14 mouse cellular contexts compared by ENCODE assay signal in genomic region chr1:165817264-165817663, GRCm38 (mm10). TPM values are rescaled to one million over a fixed set of nuclear protein-coding genes. Genes with fewer than 3 reads are reported as not detected.
DNase-seq lines count a peak whose midpoint lies in the region; ATAC-seq and TF ChIP-seq lines count a peak whose summit lies in the region.
"Had no signal": no experiment of that assay in that cellular context is flagged by ENCODE, and none has a peak within 500 bp of the region (broad histone marks: within the 10 kb centered on the region; RNA-seq: fewer than 3 reads in every experiment).

No protein-coding gene starts in this region.

- intact Hi-C loops in gastrocnemius, adult 2 months (cut with DNase I): no loop called here

- H3K4me1 ChIP-seq in lung, embryonic 15.5 days: peaks cover 11% of the 10 kb centered on the region; the same call in 1 of the 2 replicates
- peaks cover 43% of the 10 kb centered on the region for H3K4me1 ChIP-seq in limb, embryonic 10.5 days
- H3K4me1 ChIP-seq in stomach, embryonic 14.5 days (ENCODE audit: control insufficient read depth, insufficient read depth, low read length): peaks cover 17% of the 10 kb centered on the region
- H3K4me1 ChIP-seq in forebrain, postnatal 0 days (ENCODE audit: insufficient read depth): peaks cover 9% of the 10 kb centered on the region

- TF ChIP-seq CTCF in gastrocnemius, adult 2 months (IDR thresholded peaks at IDR 0.05): no peak
- no peak for TF ChIP-seq CTCF in forebrain, postnatal 0 days (IDR thresholded peaks at IDR 0.05; ENCODE audit: low read depth)

- H3K9ac ChIP-seq in lung, embryonic 15.5 days: no peak overlapping the region
- no peak overlapping the region for H3K9ac ChIP-seq in stomach, embryonic 14.5 days (replicated peaks; ENCODE audit: low read depth, low read length)
- no peak overlapping the region for H3K9ac ChIP-seq in forebrain, postnatal 0 days

- H3K27ac ChIP-seq in gastrocnemius, adult 2 months: peak overlapping the region; percentile 57; the same call in 1 of the 2 replicates
- no peak overlapping the region for H3K27ac ChIP-seq in lung, embryonic 15.5 days
- peak overlapping the region; percentile 42 for H3K27ac ChIP-seq in limb, embryonic 10.5 days
- no peak overlapping the region for H3K27ac ChIP-seq in stomach, embryonic 14.5 days (ENCODE audit: low read length)
- H3K27ac ChIP-seq in forebrain, postnatal 0 days (ENCODE audit: low read depth, low read length): no peak overlapping the region

- DNase-seq in gastrocnemius, adult 2 months: no peak
- no peak for DNase-seq in gastrocnemius, adult 18-20 months (ENCODE audit: low spot score)
- no peak for DNase-seq in lung, postnatal 10 days
- no peak for DNase-seq in limb, embryonic 10.5 days (ENCODE audit: low spot score)
- DNase-seq in forebrain, postnatal 0 days: no peak
- DNase-seq: cerebellum, adult 8-10 months; embryo, embryonic 11 days; kidney, postnatal 36 days; thymus, adult 18-20 months had no signal

- no peak overlapping the region for H3K4me2 ChIP-seq in lung, embryonic 15.5 days
- no peak overlapping the region for H3K4me2 ChIP-seq in stomach, embryonic 14.5 days (replicated peaks; ENCODE audit: low read depth, low read length)
- H3K4me2 ChIP-seq in forebrain, postnatal 0 days (ENCODE audit: low read depth): no peak overlapping the region

- H3K36me3 ChIP-seq in lung, embryonic 15.5 days: no peaks in the 10 kb centered on the region
- no peaks in the 10 kb centered on the region for H3K36me3 ChIP-seq in limb, embryonic 10.5 days
- no peaks in the 10 kb centered on the region for H3K36me3 ChIP-seq in stomach, embryonic 14.5 days (ENCODE audit: control insufficient read depth, insufficient read depth, low read length)
- no peaks in the 10 kb centered on the region for H3K36me3 ChIP-seq in forebrain, postnatal 0 days (ENCODE audit: insufficient read depth)

- 0 out of 2 replicates have a peak, but pooled peaks cover 4% of the 10 kb centered on the region for H3K27me3 ChIP-seq in lung, embryonic 15.5 days
- H3K27me3 ChIP-seq in limb, embryonic 10.5 days (ENCODE audit: low read depth, poor library complexity, severe bottlenecking): peaks cover 18% of the 10 kb centered on the region; the same call in 1 of the 2 replicates
- no peaks in the 10 kb centered on the region for H3K27me3 ChIP-seq in stomach, embryonic 14.5 days (ENCODE audit: control insufficient read depth, insufficient read depth, low read length)
- no peaks in the 10 kb centered on the region; the same call in 1 of the 2 replicates for H3K27me3 ChIP-seq in forebrain, postnatal 0 days (ENCODE audit: insufficient read depth, low read length)

- 0 out of 2 replicates have a peak, but pooled peaks have one; percentile 16 for ATAC-seq in lung, embryonic 15.5 days (ENCODE audit: borderline replicate concordance, extremely low read depth, low FRiP score, low TSS enrichment)
- peak; percentile 16; the same call in 1 of the 2 replicates for ATAC-seq in stomach, embryonic 14.5 days (ENCODE audit: insufficient number of reproducible peaks, insufficient read depth, low FRiP score, low read depth)
- no peak for ATAC-seq in inflammation-experienced regulatory T-cells, adult 6 months
- ATAC-seq in forebrain, postnatal 0 days: no peak

- no peak overlapping the region for H3K4me3 ChIP-seq in gastrocnemius, adult 2 months
- no peak overlapping the region for H3K4me3 ChIP-seq in lung, embryonic 15.5 days
- H3K4me3 ChIP-seq in limb, embryonic 10.5 days: no peak overlapping the region
- no peak overlapping the region for H3K4me3 ChIP-seq in stomach, embryonic 14.5 days (ENCODE audit: low read depth, low read length)
- no peak overlapping the region for H3K4me3 ChIP-seq in forebrain, postnatal 0 days (ENCODE audit: low read depth, low read length)
- H3K4me3 ChIP-seq: myocyte had no signal

- no peaks in the 10 kb centered on the region for H3K9me3 ChIP-seq in lung, embryonic 15.5 days
- H3K9me3 ChIP-seq in limb, embryonic 10.5 days (replicated peaks): no peaks in the 10 kb centered on the region
- H3K9me3 ChIP-seq in stomach, embryonic 14.5 days (ENCODE audit: control insufficient read depth, low read depth, low read length): no peaks in the 10 kb centered on the region
- no peaks in the 10 kb centered on the region for H3K9me3 ChIP-seq in forebrain, postnatal 0 days (ENCODE audit: low read length)

- WGBS in lung, embryonic 15.5 days: 31% methylated on average over 9 of the region's 9 CpGs
- WGBS in limb, embryonic 10.5 days: 83% methylated on average over 9 of the region's 9 CpGs
- 43% methylated on average over 9 of the region's 9 CpGs for WGBS in stomach, embryonic 14.5 days
- WGBS in forebrain, postnatal 0 days: 51% methylated on average over 9 of the region's 9 CpGs

RNA-seq across cellular contexts. Expression of gene Cd247, which starts 28.8 kb away (rescaled TPM):
- total RNA-seq in gastrocnemius, adult 2 months (2021): under 1 TPM; 0.17 to 0.38 TPM
- under 1 TPM; 0.23 to 0.26 TPM for total RNA-seq in gastrocnemius, adult 18-20 months (2021)
- 1.3 and 2.6 TPM in 2 replicates for polyA plus RNA-seq in lung, embryonic 15.5 days (2015; fragmentation: Nextera tagmentation; extraction: Ambion mirVana)
- 1.0 and 1.1 TPM in 2 replicates for polyA plus RNA-seq in limb, embryonic 10.5 days (2016; fragmentation: Nextera tagmentation; extraction: Ambion mirVana)
- polyA plus RNA-seq in stomach, embryonic 14.5 days (2014; fragmentation: Nextera tagmentation; extraction: Ambion mirVana): 0.80 and 1.5 TPM in 2 replicates
- 100 to 1,000 TPM; 373 to 445 (median 435) TPM for polyA plus RNA-seq in inflammation-experienced regulatory T-cells, adult 6 months (2017; shearing (Covaris generic))
- total RNA-seq in forebrain, postnatal 0 days (2014; rRNA removed): 0.14 TPM in 1 of 2 replicates, not detected in the other
- polyA plus RNA-seq in forebrain, postnatal 0 days (2015; fragmentation: Nextera tagmentation; extraction: Ambion mirVana): 0.28 and 0.67 TPM in 2 replicates
- total RNA-seq: layer of hippocampus, postnatal 14 days had no signal
- polyA plus RNA-seq: myocyte had no signal

RNA-seq across cellular contexts. Expression of gene Creg1, which starts 53.7 kb away (rescaled TPM):
- total RNA-seq in gastrocnemius, adult 2 months (2021): 10 to 100 TPM; 46.2 to 67.4 TPM
- 10 to 100 TPM; 54.3 to 62.4 TPM for total RNA-seq in gastrocnemius, adult 18-20 months (2021)
- polyA plus RNA-seq in lung, embryonic 15.5 days (2015; fragmentation: Nextera tagmentation; extraction: Ambion mirVana): 66.3 and 74.9 TPM in 2 replicates
- 31.5 and 36.0 TPM in 2 replicates for polyA plus RNA-seq in limb, embryonic 10.5 days (2016; fragmentation: Nextera tagmentation; extraction: Ambion mirVana)
- polyA plus RNA-seq in stomach, embryonic 14.5 days (2014; fragmentation: Nextera tagmentation; extraction: Ambion mirVana): 62.0 and 63.4 TPM in 2 replicates
- polyA plus RNA-seq in inflammation-experienced regulatory T-cells, adult 6 months (2017; shearing (Covaris generic)): 10 to 100 TPM; 15.6 to 20.4 (median 17.6) TPM
- total RNA-seq in forebrain, postnatal 0 days (2014; rRNA removed): 20.0 and 22.7 TPM in 2 replicates
- 34.7 and 42.3 TPM in 2 replicates for polyA plus RNA-seq in forebrain, postnatal 0 days (2015; fragmentation: Nextera tagmentation; extraction: Ambion mirVana)

Comparison
In these comparisons a context has a peak if more than half of its experiments do, and no peak if none do; other contexts are left out.
1. H3K27ac ChIP-seq: peak in gastrocnemius, adult 2 months (single experiment) and limb, embryonic 10.5 days (single experiment); none in lung, embryonic 15.5 days (single experiment), stomach, embryonic 14.5 days (single experiment) and forebrain, postnatal 0 days (single experiment).
2. ATAC-seq: peak in lung, embryonic 15.5 days (single experiment) and stomach, embryonic 14.5 days (single experiment); none in inflammation-experienced regulatory T-cells, adult 6 months (single experiment) and forebrain, postnatal 0 days (single experiment).
3. RNA of gene Cd247, which starts 28.8 kb away (polyA plus RNA-seq): 373 to 445 TPM in inflammation-experienced regulatory T-cells, adult 6 months; 1.3 to 2.6 TPM in lung, embryonic 15.5 days, 0.80 to 1.5 TPM in stomach, embryonic 14.5 days, 1.0 to 1.1 TPM in limb, embryonic 10.5 days and 0.28 to 0.67 TPM in forebrain, postnatal 0 days; every median in the first group is over 100 times any median in the second.